26 mouse cellular contexts compared by ENCODE assay signal in genomic region chr6:29967917-29968316, GRCm38 (mm10). TPM values are rescaled to one million over a fixed set of nuclear protein-coding genes. Genes with fewer than 3 reads are reported as not detected.
A peak's percentile ranks its signal among the peaks of the same experiment; 100 is the strongest.
DNase-seq lines count a peak whose midpoint lies in the region; ATAC-seq and TF ChIP-seq lines count a peak whose summit lies in the region.
"Had no signal": no experiment of that assay in that cellular context is flagged by ENCODE, and none has a peak within 500 bp of the region (broad histone marks: within the 10 kb centered on the region; RNA-seq: fewer than 3 reads in every experiment).

No protein-coding gene starts in this region.

- no peak overlapping the region for H3K4me3 ChIP-seq in hindbrain, embryonic 14.5 days (replicated peaks; ENCODE audit: low read length)
- no peak overlapping the region for H3K4me3 ChIP-seq in hindbrain, embryonic 12.5 days
- no peak overlapping the region for H3K4me3 ChIP-seq in midbrain, postnatal 0 days (ENCODE audit: low read depth, low read length)
- no peak overlapping the region for H3K4me3 ChIP-seq in midbrain, embryonic 16.5 days (ENCODE audit: low read depth, low read length)
- H3K4me3 ChIP-seq: embryonic facial prominence, embryonic 13.5 days; forebrain, embryonic 15.5 days; heart, embryonic 10.5 days; limb, embryonic 13.5 days; liver, embryonic 12.5 days; megakaryocyte, embryonic 14.5 days; neural tube, embryonic 12.5 days; stomach, embryonic 15.5 days had no signal

- no peak overlapping the region for H3K27ac ChIP-seq in hindbrain, embryonic 14.5 days
- no peak overlapping the region for H3K27ac ChIP-seq in hindbrain, embryonic 12.5 days
- H3K27ac ChIP-seq in midbrain, postnatal 0 days (ENCODE audit: low read depth, low read length) = no peak overlapping the region
- no peak overlapping the region for H3K27ac ChIP-seq in midbrain, embryonic 16.5 days (ENCODE audit: low read length)
- H3K27ac ChIP-seq: embryonic facial prominence, embryonic 13.5 days; forebrain, embryonic 15.5 days; heart, embryonic 10.5 days; limb, embryonic 13.5 days; liver, embryonic 12.5 days; neural tube, embryonic 12.5 days; stomach, embryonic 15.5 days had no signal

- no peaks in the 10 kb centered on the region for H3K36me3 ChIP-seq in hindbrain, embryonic 14.5 days (replicated peaks; ENCODE audit: control insufficient read depth, insufficient read depth)
- no peaks in the 10 kb centered on the region for H3K36me3 ChIP-seq in hindbrain, embryonic 12.5 days
- no peaks in the 10 kb centered on the region for H3K36me3 ChIP-seq in midbrain, postnatal 0 days (ENCODE audit: insufficient read depth, low read length)
- no peaks in the 10 kb centered on the region for H3K36me3 ChIP-seq in midbrain, embryonic 16.5 days (ENCODE audit: control insufficient read depth, insufficient read depth, low read length)
- H3K36me3 ChIP-seq: embryonic facial prominence, embryonic 13.5 days; forebrain, embryonic 15.5 days; heart, embryonic 10.5 days; limb, embryonic 13.5 days; liver, embryonic 12.5 days; neural tube, embryonic 12.5 days; stomach, embryonic 15.5 days had no signal

- no peak overlapping the region for H3K9ac ChIP-seq in hindbrain, embryonic 14.5 days
- H3K9ac ChIP-seq in hindbrain, embryonic 12.5 days = no peak overlapping the region
- no peak overlapping the region for H3K9ac ChIP-seq in midbrain, postnatal 0 days (replicated peaks; ENCODE audit: low read length, poor library complexity, severe bottlenecking)
- no peak overlapping the region for H3K9ac ChIP-seq in midbrain, embryonic 16.5 days (ENCODE audit: low read depth, low read length)
- H3K9ac ChIP-seq: embryonic facial prominence, embryonic 13.5 days; forebrain, embryonic 15.5 days; limb, embryonic 13.5 days; liver, embryonic 12.5 days; neural tube, embryonic 12.5 days; stomach, embryonic 15.5 days had no signal

- 63% methylated on average over 7 of the region's 7 CpGs for WGBS in hindbrain, embryonic 14.5 days
- WGBS in hindbrain, embryonic 12.5 days = 60% methylated on average over 7 of the region's 7 CpGs
- 39% methylated on average over 7 of the region's 7 CpGs for WGBS in midbrain, postnatal 0 days
- 48% methylated on average over 7 of the region's 7 CpGs for WGBS in midbrain, embryonic 16.5 days

- no peak overlapping the region for H3K4me2 ChIP-seq in hindbrain, embryonic 14.5 days (replicated peaks)
- H3K4me2 ChIP-seq in hindbrain, embryonic 12.5 days (replicated peaks) = no peak overlapping the region
- no peak overlapping the region for H3K4me2 ChIP-seq in midbrain, postnatal 0 days (ENCODE audit: low read depth, low read length, poor library complexity, severe bottlenecking)
- H3K4me2 ChIP-seq in midbrain, embryonic 16.5 days (ENCODE audit: low read length) = no peak overlapping the region
- H3K4me2 ChIP-seq: embryonic facial prominence, embryonic 13.5 days; forebrain, embryonic 15.5 days; limb, embryonic 13.5 days; liver, embryonic 12.5 days; neural tube, embryonic 12.5 days; stomach, embryonic 15.5 days had no signal

- H3K9me3 ChIP-seq in hindbrain, embryonic 14.5 days (ENCODE audit: control insufficient read depth, low read length) = no peaks in the 10 kb centered on the region
- no peaks in the 10 kb centered on the region for H3K9me3 ChIP-seq in hindbrain, embryonic 12.5 days (replicated peaks)
- H3K9me3 ChIP-seq in midbrain, postnatal 0 days (ENCODE audit: low read length) = no peaks in the 10 kb centered on the region
- H3K9me3 ChIP-seq in midbrain, embryonic 16.5 days (replicated peaks; ENCODE audit: control insufficient read depth, low read length, poor library complexity, severe bottlenecking) = no peaks in the 10 kb centered on the region
- H3K9me3 ChIP-seq: embryonic facial prominence, embryonic 13.5 days; forebrain, embryonic 15.5 days; heart, embryonic 10.5 days; limb, embryonic 13.5 days; liver, embryonic 12.5 days; neural tube, embryonic 12.5 days; stomach, embryonic 15.5 days had no signal

- no peaks in the 10 kb centered on the region for H3K4me1 ChIP-seq in hindbrain, embryonic 14.5 days (replicated peaks; ENCODE audit: control insufficient read depth, insufficient read depth, low read length)
- no peaks in the 10 kb centered on the region for H3K4me1 ChIP-seq in hindbrain, embryonic 12.5 days
- no peaks in the 10 kb centered on the region for H3K4me1 ChIP-seq in midbrain, postnatal 0 days (ENCODE audit: insufficient read depth, low read length)
- H3K4me1 ChIP-seq in midbrain, embryonic 16.5 days (ENCODE audit: control insufficient read depth, insufficient read depth, low read length) = no peaks in the 10 kb centered on the region
- H3K4me1 ChIP-seq: embryonic facial prominence, embryonic 13.5 days; forebrain, embryonic 15.5 days; heart, embryonic 10.5 days; limb, embryonic 13.5 days; liver, embryonic 12.5 days; neural tube, embryonic 12.5 days; stomach, embryonic 15.5 days had no signal

- H3K27me3 ChIP-seq in hindbrain, embryonic 14.5 days (ENCODE audit: control insufficient read depth, insufficient read depth, low read length) = no peaks in the 10 kb centered on the region
- no peaks in the 10 kb centered on the region for H3K27me3 ChIP-seq in hindbrain, embryonic 12.5 days
- H3K27me3 ChIP-seq in midbrain, postnatal 0 days (ENCODE audit: insufficient read depth, low read length) = no peaks in the 10 kb centered on the region
- H3K27me3 ChIP-seq in midbrain, embryonic 16.5 days (ENCODE audit: control insufficient read depth, insufficient read depth, low read depth, low read length) = no peaks in the 10 kb centered on the region
- H3K27me3 ChIP-seq: embryonic facial prominence, embryonic 13.5 days; forebrain, embryonic 15.5 days; limb, embryonic 13.5 days; liver, embryonic 12.5 days; neural tube, embryonic 12.5 days; stomach, embryonic 15.5 days had no signal

- no peak for ATAC-seq in cerebellum, adult (ENCODE audit: insufficient number of reproducible peaks, low FRiP score, low TSS enrichment)
- no peak for ATAC-seq in hindbrain, embryonic 14.5 days (ENCODE audit: low FRiP score)
- no peak for ATAC-seq in hindbrain, embryonic 12.5 days (ENCODE audit: low FRiP score)
- ATAC-seq in midbrain, postnatal 0 days (ENCODE audit: low FRiP score) = no peak
- no peak for ATAC-seq in midbrain, embryonic 16.5 days
- peak; percentile 17; the same call in 1 of the 2 replicates for ATAC-seq in megakaryocyte progenitor cell, adult 5-6 weeks (replicated peaks; ENCODE audit: poor library complexity)
- ATAC-seq: forebrain, embryonic 15.5 days; hindbrain, embryonic 16.5 days; intestine, postnatal 0 days; liver, embryonic 12.5 days had no signal

- peak; percentile 35 to 60 for DNase-seq in cerebellum, postnatal 14 days
- DNase-seq in hindbrain, embryonic 14.5 days (ENCODE audit: low spot score) = peak; percentile 42
- peak; percentile 46 for DNase-seq in midbrain, postnatal 0 days (ENCODE audit: low spot score)
- no peak for DNase-seq in natural killer cell, adult 2 months (ENCODE audit: low spot score in 2 of 2)
- DNase-seq: adrenal gland, postnatal 25 days; cerebellum, adult 11 months; heart, postnatal 36 days; kidney, postnatal 36 days; layer of hippocampus, postnatal 36 days; lung, adult 18-20 months; lung, postnatal 14 days; thymus, postnatal 25 days had no signal

- no peak for TF ChIP-seq CTCF in midbrain, postnatal 0 days (IDR thresholded peaks at IDR 0.05)

RNA-seq across cellular contexts. Expression of gene Strip2, which starts 51.1 kb away (rescaled TPM):
- 6.1 and 7.3 TPM in 2 replicates for polyA plus RNA-seq in hindbrain, embryonic 14.5 days (2014; fragmentation: Nextera tagmentation; extraction: Ambion mirVana)
- 1.5 and 1.7 TPM in 2 replicates for polyA plus RNA-seq in hindbrain, embryonic 12.5 days (2016; fragmentation: Nextera tagmentation; extraction: Ambion mirVana)
- 12.5 and 13.3 TPM in 2 replicates for total RNA-seq in midbrain, postnatal 0 days (2014; rRNA removed)
- polyA plus RNA-seq in midbrain, postnatal 0 days (2015; fragmentation: Nextera tagmentation; extraction: Ambion mirVana) = 5.2 and 5.8 TPM in 2 replicates
- 4.2 and 4.4 TPM in 2 replicates for polyA plus RNA-seq in midbrain, embryonic 16.5 days (2015; fragmentation: Nextera tagmentation; extraction: Ambion mirVana)
- 0.30 and 0.54 TPM in 2 replicates for total RNA-seq in megakaryocyte progenitor cell, adult 5-6 weeks (2015)
- 0.17 and 0.30 TPM in 2 replicates for total RNA-seq in megakaryocyte progenitor cell, adult 5-6 weeks (2017)

Comparison
In these comparisons a context has a peak if more than half of its experiments do, and no peak if none do; other contexts are left out.
1. DNase-seq: peak in cerebellum, postnatal 14 days (2 of 2), hindbrain, embryonic 14.5 days (single experiment) and midbrain, postnatal 0 days (single experiment); none in natural killer cell, adult 2 months (0 of 2).